Mouse (Mus musculus): Measurements from ENCODE around the gene Vps45. TPM values are rescaled to one million over a fixed set of nuclear protein-coding genes. Genes with fewer than 3 reads are reported as not detected.
"Not testable (repeated sequence)": the region's sequence is repeated elsewhere in the genome, so short reads cannot be mapped to it uniquely, and the experiment has no call there.

Gene Vps45
- polyA plus RNA-seq, 1 experiment = 33.3 TPM

DNA sequence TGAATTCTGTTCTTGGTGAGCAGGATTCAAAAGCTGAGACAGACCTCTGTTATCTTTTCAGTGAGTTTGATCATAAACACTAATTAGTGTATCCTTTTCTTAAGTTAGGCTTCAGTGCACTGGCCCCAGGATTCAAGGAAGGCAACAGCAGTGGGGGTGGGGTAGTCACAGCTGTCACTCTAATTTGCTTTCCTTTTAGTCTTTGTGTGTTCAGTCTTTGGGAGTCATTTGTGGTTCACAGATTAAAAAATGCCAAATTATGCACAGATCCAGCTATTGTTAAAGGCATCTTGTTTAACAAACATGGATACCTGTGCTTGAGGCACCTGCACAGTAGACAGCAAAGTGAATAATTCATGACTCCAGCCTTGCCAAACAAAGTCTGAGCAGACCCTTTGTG is 105.2 kb downstream of the Vps45 start:
- no peak for TF ChIP-seq POLR2A (IDR thresholded peaks at IDR 0.05; ENCODE audit: borderline replicate concordance, insufficient read depth, low read length)
- TF ChIP-seq CTCF (IDR thresholded peaks at IDR 0.05; ENCODE audit: borderline replicate concordance, insufficient read depth, low read depth, low read length) = no peak
- DNase-seq = no peak
- Histone ChIP-seq H3K27ac (ENCODE audit: insufficient read depth, low read length) (no peak overlapping the region), H3K4me1 (ENCODE audit: control insufficient read depth, insufficient read depth, low read length) (no peaks in the 10 kb centered on the region), H3K27me3 (ENCODE audit: control insufficient read depth, insufficient read depth, low read length) (no peaks in the 10 kb centered on the region), H3K4me3 (replicated peaks; ENCODE audit: insufficient read depth, low read depth, low read length) (no peak overlapping the region)

DNA sequence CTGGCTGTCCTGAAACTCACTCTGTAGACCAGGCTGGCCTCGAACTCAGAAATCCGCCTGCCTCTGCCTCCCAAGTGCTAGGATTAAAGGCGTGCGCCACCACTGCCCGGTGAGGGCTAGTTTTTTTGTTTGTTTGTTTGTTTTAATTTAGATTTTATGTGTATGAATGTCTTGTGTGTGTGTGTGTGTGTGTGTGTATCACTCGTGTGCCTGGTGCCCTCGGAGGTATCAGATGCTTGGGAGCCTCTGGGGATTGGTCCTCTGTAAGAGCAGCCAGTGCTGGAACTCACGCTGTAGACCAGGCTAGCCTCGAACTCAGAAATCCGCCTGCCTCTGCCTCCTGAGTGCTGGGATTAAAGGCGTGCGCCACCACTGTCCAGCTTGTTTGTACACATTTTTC is 106.7 kb downstream of the Vps45 start:
- peak in 1 of 2 experiments; percentile 44 for DNase-seq
- not testable (repeated sequence) for H3K4me1 ChIP-seq (ENCODE audit: control insufficient read depth, insufficient read depth, low read length); H3K27me3 ChIP-seq (ENCODE audit: control insufficient read depth, insufficient read depth, low read length)
- Histone ChIP-seq H3K27ac (ENCODE audit: insufficient read depth, low read length) (peak overlapping the region; percentile 81), H3K4me3 (replicated peaks; ENCODE audit: insufficient read depth, low read depth, low read length) (peak overlapping the region; percentile 71)
- 63% methylated on average over 12 of the region's 12 CpGs for WGBS

DNA sequence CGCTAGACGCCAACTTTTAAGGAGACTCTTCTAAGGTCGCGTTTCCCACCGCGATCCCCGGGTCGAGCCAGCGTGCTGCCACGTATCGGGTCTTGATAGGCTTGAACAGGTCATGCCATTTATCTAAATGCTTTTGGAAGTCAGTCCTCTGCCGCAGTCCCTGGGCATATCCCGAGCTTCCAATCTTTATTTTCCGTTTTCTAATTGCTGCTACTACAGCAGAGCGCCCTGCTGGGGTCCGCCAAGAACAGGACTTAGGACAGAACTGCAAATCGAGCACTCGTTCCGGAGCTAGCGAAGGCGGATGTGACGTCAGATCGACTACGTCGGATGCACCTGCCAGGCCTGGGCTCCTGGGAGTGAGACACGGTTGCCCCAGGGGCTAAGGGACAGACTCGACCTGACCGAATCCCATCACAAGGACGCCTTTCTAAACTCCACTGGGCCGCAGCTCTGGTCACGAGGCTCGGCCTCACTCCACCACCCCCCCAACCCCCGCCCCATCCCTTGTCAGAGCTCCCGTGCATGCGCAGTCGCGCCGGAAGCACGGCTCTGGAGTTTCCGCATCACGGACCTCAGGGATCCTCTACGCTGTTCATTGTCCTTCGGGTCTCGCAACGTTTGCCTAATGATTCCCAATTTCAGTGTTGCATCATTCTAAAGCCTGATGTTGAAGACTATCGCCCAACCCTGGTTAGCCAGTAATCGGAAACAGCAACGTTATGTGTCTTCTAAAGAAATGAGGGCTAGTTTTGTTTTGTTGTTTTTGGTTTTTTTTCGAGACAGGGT is 107.3 kb downstream of the Vps45 start:
- DNase-seq = peak; percentile 94 to 96
- Histone ChIP-seq H3K4me1 (ENCODE audit: control insufficient read depth, insufficient read depth, low read length) (no peaks in the 10 kb centered on the region), H3K27me3 (ENCODE audit: control insufficient read depth, insufficient read depth, low read length) (no peaks in the 10 kb centered on the region), H3K4me3 (replicated peaks; ENCODE audit: insufficient read depth, low read depth, low read length) (peak overlapping the region; percentile 71), H3K27ac (ENCODE audit: insufficient read depth, low read length) (peak overlapping the region; percentile 81)
- TF ChIP-seq CTCF (IDR thresholded peaks at IDR 0.05; ENCODE audit: borderline replicate concordance, insufficient read depth, low read depth, low read length) (no peak), POLR2A (IDR thresholded peaks at IDR 0.05; ENCODE audit: borderline replicate concordance, insufficient read depth, low read length) (peak; percentile 94; the same call in 1 of the 2 replicates)
- under 1% methylated on average over 49 of the region's 49 CpGs for WGBS

Other genes starting within 250 kb of the Vps45 start
- gene Rprd2, start 239.6 kb downstream of the Vps45 start, polyA plus RNA-seq (2012; rRNA removed) = 27.4 and 30.3 TPM in 2 replicates
- gene Prpf3, start 202.6 kb downstream of the Vps45 start, polyA plus RNA-seq (2012; rRNA removed) = 39.6 and 41.6 TPM in 2 replicates
- 265 and 281 TPM in 2 replicates for gene Mrps21, start 186.9 kb downstream of the Vps45 start, polyA plus RNA-seq (2012; rRNA removed)
- gene Ciart, start 176.2 kb downstream of the Vps45 start, polyA plus RNA-seq (2012; rRNA removed) = 48.4 and 48.7 TPM in 2 replicates
- gene BC028528, start 166.5 kb downstream of the Vps45 start, polyA plus RNA-seq (2012; rRNA removed) = 9.0 and 9.3 TPM in 2 replicates
- 78.1 and 80.3 TPM in 2 replicates for gene Aph1a, start 164.5 kb downstream of the Vps45 start, polyA plus RNA-seq (2012; rRNA removed)
- 49.8 and 63.2 TPM in 2 replicates for gene Car14, start 153.8 kb downstream of the Vps45 start, polyA plus RNA-seq (2012; rRNA removed)
- 65.1 and 70.4 TPM in 2 replicates for gene Anp32e, start 129.2 kb downstream of the Vps45 start, polyA plus RNA-seq (2012; rRNA removed)
- 155 and 160 TPM in 2 replicates for gene Plekho1, start 62.5 kb downstream of the Vps45 start, polyA plus RNA-seq (2012; rRNA removed)
- gene Otud7b, start 46.1 kb upstream of the Vps45 start, polyA plus RNA-seq (2012; rRNA removed) = 26.3 and 30.0 TPM in 2 replicates
- 22.5 and 24.4 TPM in 2 replicates for gene Mtmr11, start 103.5 kb upstream of the Vps45 start, polyA plus RNA-seq (2012; rRNA removed)
- gene Sf3b4, start 113.9 kb upstream of the Vps45 start, polyA plus RNA-seq (2012; rRNA removed) = 59.5 and 66.4 TPM in 2 replicates
- 399 and 405 TPM in 2 replicates for gene Sv2a, start 122.7 kb upstream of the Vps45 start, polyA plus RNA-seq (2012; rRNA removed)
- gene Bola1, start 161.2 kb upstream of the Vps45 start, polyA plus RNA-seq (2012; rRNA removed) = 47.0 and 47.8 TPM in 2 replicates
- 2.0 and 3.5 TPM in 2 replicates for gene Hist2h2ab, start 161.4 kb upstream of the Vps45 start, polyA plus RNA-seq (2012; rRNA removed)
- gene Hist2h2ac, start 162.4 kb upstream of the Vps45 start, polyA plus RNA-seq (2012; rRNA removed) = 2.2 and 4.8 TPM in 2 replicates
- gene Hist2h2be, start 162.7 kb upstream of the Vps45 start, polyA plus RNA-seq (2012; rRNA removed) = 8.0 and 9.3 TPM in 2 replicates
- 4.5 and 6.3 TPM in 2 replicates for gene Hist2h3c2, start 180.7 kb upstream of the Vps45 start, polyA plus RNA-seq (2012; rRNA removed)
- gene Hist2h2aa2, start 181.8 kb upstream of the Vps45 start, polyA plus RNA-seq (2012; rRNA removed) = 6.8 TPM in 1 of 2 replicates, not detected in the other
- 127 and 149 TPM in 2 replicates for gene Hist2h2aa1, start 187.0 kb upstream of the Vps45 start, polyA plus RNA-seq (2012; rRNA removed)
- gene Hist2h3c1, start 188.2 kb upstream of the Vps45 start, polyA plus RNA-seq (2012; rRNA removed) = not detected in 2 replicates
- gene Hist2h4, start 204.8 kb upstream of the Vps45 start, polyA plus RNA-seq (2012; rRNA removed) = 6.2 and 8.7 TPM in 2 replicates
- gene Hist2h3b, start 210.2 kb upstream of the Vps45 start, polyA plus RNA-seq (2012; rRNA removed) = 8.1 and 13.9 TPM in 2 replicates
- 5.4 and 6.7 TPM in 2 replicates for gene Hist2h2bb, start 211.3 kb upstream of the Vps45 start, polyA plus RNA-seq (2012; rRNA removed)
- 2.0 TPM in 2 replicates for gene Fcgr1, start 235.5 kb upstream of the Vps45 start, polyA plus RNA-seq (2012; rRNA removed)

All from cerebellum, adult 2 months (tissue).